Comparison of ENCODE assay signal across 9 mouse cellular contexts in genomic region chr2:57102091-57102855, GRCm38 (mm10). TPM values are rescaled to one million over a fixed set of nuclear protein-coding genes. Genes with fewer than 3 reads are reported as not detected.
DNase-seq lines count a peak whose midpoint lies in the region; ATAC-seq and TF ChIP-seq lines count a peak whose summit lies in the region.
"Had no signal": no experiment of that assay in that cellular context is flagged by ENCODE, and none has a peak within 500 bp of the region (broad histone marks: within the 10 kb centered on the region; RNA-seq: fewer than 3 reads in every experiment).

No protein-coding gene starts in this region.

- H3K36me3 ChIP-seq in kidney, embryonic 14.5 days (ENCODE audit: control insufficient read depth, insufficient read depth, low read length): no peaks in the 10 kb centered on the region
- H3K36me3 ChIP-seq in heart, embryonic 14.5 days (ENCODE audit: control insufficient read depth, insufficient read depth, low read length): no peaks in the 10 kb centered on the region
- H3K36me3 ChIP-seq in liver, embryonic 14.5 days (replicated peaks; ENCODE audit: control insufficient read depth, insufficient read depth, low read depth): no peaks in the 10 kb centered on the region
- no peaks in the 10 kb centered on the region for H3K36me3 ChIP-seq in neural tube, embryonic 13.5 days

- peaks cover 89% of the 10 kb centered on the region for H3K27me3 ChIP-seq in kidney, embryonic 14.5 days (ENCODE audit: control insufficient read depth, insufficient read depth, low read length)
- H3K27me3 ChIP-seq in heart, embryonic 14.5 days (ENCODE audit: control insufficient read depth, insufficient read depth, low read length): peaks cover 90% of the 10 kb centered on the region
- peaks cover 71% of the 10 kb centered on the region for H3K27me3 ChIP-seq in liver, embryonic 14.5 days (ENCODE audit: control insufficient read depth, insufficient read depth, low read length)
- peaks cover 98% of the 10 kb centered on the region for H3K27me3 ChIP-seq in neural tube, embryonic 13.5 days

- under 1% methylated on average over 43 of the region's 51 CpGs for WGBS in kidney, embryonic 14.5 days
- WGBS in heart, embryonic 14.5 days: under 1% methylated on average over 51 of the region's 51 CpGs
- WGBS in liver, embryonic 14.5 days (ENCODE audit: insufficient replicate concordance): 2% methylated on average over 50 of the region's 51 CpGs
- under 1% methylated on average over 51 of the region's 51 CpGs for WGBS in neural tube, embryonic 13.5 days

- H3K9ac ChIP-seq in kidney, embryonic 14.5 days (ENCODE audit: low read depth, low read length): no peak overlapping the region
- no peak overlapping the region for H3K9ac ChIP-seq in heart, embryonic 14.5 days (ENCODE audit: low read length)
- H3K9ac ChIP-seq in liver, embryonic 14.5 days (replicated peaks): no peak overlapping the region
- H3K9ac ChIP-seq in neural tube, embryonic 13.5 days: peak overlapping the region; percentile 38; the same call in 1 of the 2 replicates

- peaks cover 9% of the 10 kb centered on the region; the same call in 1 of the 2 replicates for H3K4me1 ChIP-seq in kidney, embryonic 14.5 days (ENCODE audit: control insufficient read depth, insufficient read depth, low read length)
- peaks cover 13 to 17% of the 10 kb centered on the region in 2 experiments for H3K4me1 ChIP-seq in heart, embryonic 14.5 days (ENCODE audit: control insufficient read depth in 2 of 2, insufficient read depth in 2 of 2, low read length in 2 of 2)
- no peaks in the 10 kb centered on the region for H3K4me1 ChIP-seq in liver, embryonic 14.5 days (replicated peaks; ENCODE audit: control insufficient read depth in 2 of 2, insufficient read depth in 2 of 2, low read length in 1 of 2)
- peaks cover 13% of the 10 kb centered on the region for H3K4me1 ChIP-seq in neural tube, embryonic 13.5 days (replicated peaks)

- no peak overlapping the region for H3K27ac ChIP-seq in kidney, embryonic 14.5 days (ENCODE audit: low read depth, low read length)
- H3K27ac ChIP-seq in heart, embryonic 14.5 days (replicated peaks in 1 of 2; ENCODE audit: control insufficient read depth in 1 of 2, insufficient read depth in 1 of 2, low read depth in 2 of 2, low read length in 2 of 2): no peak overlapping the region
- H3K27ac ChIP-seq in liver, embryonic 14.5 days: no peak overlapping the region
- H3K27ac ChIP-seq in neural tube, embryonic 13.5 days (replicated peaks): no peak overlapping the region
- H3K27ac ChIP-seq: macrophage had no signal

- no peaks in the 10 kb centered on the region for H3K9me3 ChIP-seq in kidney, embryonic 14.5 days (ENCODE audit: control insufficient read depth, low read length)
- no peaks in the 10 kb centered on the region for H3K9me3 ChIP-seq in heart, embryonic 14.5 days (ENCODE audit: control insufficient read depth, low read length)
- H3K9me3 ChIP-seq in liver, embryonic 14.5 days (ENCODE audit: control insufficient read depth, low read length): no peaks in the 10 kb centered on the region
- no peaks in the 10 kb centered on the region for H3K9me3 ChIP-seq in neural tube, embryonic 13.5 days

- peak; percentile 63 for ATAC-seq in kidney, embryonic 14.5 days (ENCODE audit: low FRiP score, low TSS enrichment)
- peak; percentile 47; the same call in 1 of the 2 replicates for ATAC-seq in heart, embryonic 14.5 days (ENCODE audit: insufficient number of reproducible peaks, insufficient read depth, low FRiP score, low read depth)
- no peak for ATAC-seq in liver, embryonic 14.5 days (ENCODE audit: insufficient read depth)
- peak; percentile 40; the same call in 1 of the 2 replicates for ATAC-seq in neural tube, embryonic 13.5 days (ENCODE audit: low read depth)
- no peak for ATAC-seq in activated CD4-positive, CD25-positive, alpha-beta regulatory T cell, adult 4 months

- no peak for TF ChIP-seq CTCF in liver, embryonic 14.5 days (IDR thresholded peaks at IDR 0.05; ENCODE audit: low read depth)

- DNase-seq in kidney, postnatal 14 days: no peak
- peak; percentile 56 for DNase-seq in embryo, embryonic 10.5 days (ENCODE audit: low spot score)
- no peak for DNase-seq in liver, embryonic 14.5 days (ENCODE audit: low read depth in 3 of 3, low spot score in 3 of 3)
- no peak for DNase-seq in ovary, postnatal 36 days (ENCODE audit: low spot score)

- H3K4me2 ChIP-seq in kidney, embryonic 14.5 days (replicated peaks; ENCODE audit: low read depth, low read length): peak overlapping the region; percentile 58
- peak overlapping the region; percentile 80 for H3K4me2 ChIP-seq in heart, embryonic 14.5 days (ENCODE audit: low read length)
- H3K4me2 ChIP-seq in liver, embryonic 14.5 days (ENCODE audit: low read depth): peak overlapping the region; percentile 20; the same call in 1 of the 2 replicates
- H3K4me2 ChIP-seq in neural tube, embryonic 13.5 days: peak overlapping the region; percentile 60

- TF ChIP-seq EP300 in liver, embryonic 14.5 days (IDR thresholded peaks at IDR 0.05; ENCODE audit: low read depth): no peak

- H3K4me3 ChIP-seq in kidney, embryonic 14.5 days (ENCODE audit: low read length): peak overlapping the region; percentile 34
- peak overlapping the region; percentile 43 to 49 for H3K4me3 ChIP-seq in heart, embryonic 14.5 days (ENCODE audit: control insufficient read depth in 1 of 2, insufficient read depth in 1 of 2, low read depth in 1 of 2, low read length in 2 of 2)
- peak overlapping the region in 1 of 2 experiments; percentile 16; a peak in 1 of 4 replicates for H3K4me3 ChIP-seq in liver, embryonic 14.5 days (ENCODE audit: insufficient read depth in 1 of 2, low read depth in 2 of 2, low read length in 2 of 2)
- H3K4me3 ChIP-seq in neural tube, embryonic 13.5 days: peak overlapping the region; percentile 34

RNA-seq across cellular contexts. Expression of gene Nr4a2, which starts 21.5 kb away (rescaled TPM):
- 3.3 and 5.4 TPM in 2 replicates for polyA plus RNA-seq in kidney, embryonic 14.5 days (2014; fragmentation: Nextera tagmentation; extraction: Ambion mirVana)
- 1.9 and 2.4 TPM in 2 replicates for polyA plus RNA-seq in heart, embryonic 14.5 days (2014; fragmentation: Nextera tagmentation; extraction: Ambion mirVana)
- 0.23 and 0.28 TPM in 2 replicates for polyA plus RNA-seq in liver, embryonic 14.5 days (2012; rRNA removed)
- polyA plus RNA-seq in liver, embryonic 14.5 days (2014; fragmentation: Nextera tagmentation; extraction: Ambion mirVana): 0.22 and 0.29 TPM in 2 replicates
- 21.8 and 25.1 TPM in 2 replicates for polyA plus RNA-seq in neural tube, embryonic 13.5 days (2015; fragmentation: Nextera tagmentation; extraction: Ambion mirVana)
- polyA plus RNA-seq in activated CD4-positive, CD25-positive, alpha-beta regulatory T cell, adult 4 months (2017; shearing (Covaris generic)): 1 to 10 TPM; 1.7 to 3.2 TPM

Comparison
In these comparisons a context has a peak if more than half of its experiments do, and no peak if none do; other contexts are left out.
1. ATAC-seq: peak in kidney, embryonic 14.5 days (single experiment), heart, embryonic 14.5 days (single experiment) and neural tube, embryonic 13.5 days (single experiment); none in liver, embryonic 14.5 days (single experiment) and activated CD4-positive, CD25-positive, alpha-beta regulatory T cell, adult 4 months (single experiment).
2. H3K4me2 ChIP-seq: peak in every context shown above with its lines; median percentile 80 in heart, embryonic 14.5 days; 60 in neural tube, embryonic 13.5 days; 58 in kidney, embryonic 14.5 days; 20 in liver, embryonic 14.5 days.